Mouse (Mus musculus): ENCODE measurements at regions not wholly inside any gene's neighbourhood (a gene's known extent, or its start where the extent isn't known, plus 50 kb on each side); places are given as distances from the start of the nearest gene placed in this dataset.

- H3K27ac ChIP-seq = no peak overlapping the region
- no peak overlapping the region for H3K4me3 ChIP-seq
- DNase-seq (ENCODE audit: low spot score in 2 of 2) = peak; percentile 19 to 34
- TF ChIP-seq CTCF (conservative IDR thresholded peaks at IDR 0.05) = peak; percentile 20; the same call in 1 of the 2 replicates
Observed at GRCm38 (mm10) chr10:45009676-45010075, 57.3 kb upstream of the Prep start.

DNA sequence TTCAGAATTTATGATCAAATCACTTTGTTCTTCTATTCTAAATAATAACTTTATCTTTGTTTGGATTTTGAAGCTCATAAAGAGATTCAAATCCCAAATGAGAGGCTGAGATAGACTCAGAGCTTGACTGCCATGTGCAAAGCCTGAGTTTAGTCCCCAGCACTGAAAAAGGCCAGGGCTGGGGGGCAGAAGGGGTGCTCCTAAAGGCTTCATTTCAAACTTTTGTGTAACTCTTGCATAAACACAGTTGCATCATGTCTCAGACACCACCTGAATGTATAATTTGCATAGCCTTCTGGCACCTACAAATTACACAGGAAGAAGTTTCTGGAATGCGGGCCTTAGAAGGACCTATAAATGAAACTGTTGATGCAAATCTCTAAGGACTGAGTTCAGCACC lies 57.8 kb upstream of the Prep start:
- TF ChIP-seq CTCF (conservative IDR thresholded peaks at IDR 0.05) = no peak
- no peak overlapping the region for H3K27ac ChIP-seq
- no peak overlapping the region for H3K4me3 ChIP-seq
- DNase-seq (ENCODE audit: low spot score in 2 of 2) = no peak

DNA sequence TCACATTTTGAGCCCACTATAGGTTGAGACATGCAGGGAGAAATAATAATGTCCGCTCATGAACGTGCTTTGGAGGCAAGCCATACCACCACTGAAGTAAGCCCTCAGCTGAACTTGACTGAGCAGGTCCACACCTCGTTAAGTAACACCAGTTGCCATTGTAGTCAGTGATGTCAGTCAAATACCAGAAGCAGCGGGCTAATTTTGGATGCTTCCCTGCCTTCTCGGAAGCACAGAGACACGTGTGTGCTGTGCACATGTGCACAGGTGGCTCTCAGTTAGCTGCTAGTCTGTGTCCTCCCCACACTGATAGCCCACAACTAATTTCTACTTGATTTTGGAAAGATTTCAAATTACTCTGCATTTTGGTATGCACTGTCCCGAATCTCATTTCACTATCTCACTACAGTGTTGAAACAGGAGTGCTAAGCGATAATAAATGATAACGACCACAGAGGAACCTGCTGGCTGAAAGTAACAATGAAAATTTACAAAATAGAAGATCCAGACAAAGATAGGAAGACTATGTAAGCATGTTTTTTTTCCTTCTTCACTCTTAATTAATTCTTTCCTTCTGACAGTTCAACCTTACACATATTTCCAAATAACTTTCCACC lies 62.9 kb upstream of the Prep start:
- no peak for DNase-seq (ENCODE audit: low spot score in 2 of 2)
- Histone ChIP-seq H3K27ac (no peak overlapping the region), H3K4me3 (no peak overlapping the region)
- no peak for TF ChIP-seq CTCF (conservative IDR thresholded peaks at IDR 0.05)

- no peak for TF ChIP-seq CTCF (conservative IDR thresholded peaks at IDR 0.05)
- no peak for DNase-seq (ENCODE audit: low spot score in 2 of 2)
- no peak overlapping the region for H3K27ac ChIP-seq
- no peak overlapping the region for H3K4me3 ChIP-seq
Observed at GRCm38 (mm10) chr10:45003344-45003681, 63.7 kb upstream of the Prep start.

DNA sequence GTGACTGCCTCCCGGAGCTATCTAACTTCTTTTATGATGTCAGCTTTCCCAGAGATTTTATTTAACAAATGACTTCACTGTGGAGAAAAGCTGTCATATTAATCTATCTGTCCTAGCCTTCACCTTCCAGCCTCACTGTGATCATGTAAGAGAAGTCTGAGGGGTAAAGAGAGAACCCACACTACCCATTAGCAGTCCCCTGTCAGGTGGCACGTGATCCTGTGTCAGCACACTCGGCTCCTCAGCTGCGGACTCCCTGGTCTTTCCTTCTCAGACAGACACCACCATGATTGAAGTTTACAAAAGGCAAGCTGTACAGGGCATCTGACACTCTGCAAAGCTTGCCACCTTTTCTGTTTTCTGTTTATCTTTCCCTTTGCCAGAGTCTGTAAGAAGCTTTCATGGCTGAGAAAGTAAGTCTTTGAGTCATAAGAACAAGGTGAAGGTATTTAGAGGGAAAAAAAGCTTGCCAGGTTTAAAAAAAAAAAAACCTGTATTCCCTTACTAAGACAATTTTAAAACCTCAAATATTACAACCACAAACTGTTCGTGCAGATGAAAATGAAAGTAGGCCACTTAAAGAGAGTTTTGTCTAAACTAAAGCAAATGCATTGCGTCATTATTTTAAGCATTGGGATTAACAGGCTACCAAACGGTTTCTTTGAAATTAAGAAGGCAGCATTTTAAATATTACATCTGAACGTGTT lies 64.2 kb upstream of the Prep start:
- no peak for TF ChIP-seq CTCF (conservative IDR thresholded peaks at IDR 0.05)
- Histone ChIP-seq H3K4me3 (no peak overlapping the region), H3K27ac (no peak overlapping the region)
- DNase-seq (ENCODE audit: low spot score in 2 of 2) = no peak

DNA sequence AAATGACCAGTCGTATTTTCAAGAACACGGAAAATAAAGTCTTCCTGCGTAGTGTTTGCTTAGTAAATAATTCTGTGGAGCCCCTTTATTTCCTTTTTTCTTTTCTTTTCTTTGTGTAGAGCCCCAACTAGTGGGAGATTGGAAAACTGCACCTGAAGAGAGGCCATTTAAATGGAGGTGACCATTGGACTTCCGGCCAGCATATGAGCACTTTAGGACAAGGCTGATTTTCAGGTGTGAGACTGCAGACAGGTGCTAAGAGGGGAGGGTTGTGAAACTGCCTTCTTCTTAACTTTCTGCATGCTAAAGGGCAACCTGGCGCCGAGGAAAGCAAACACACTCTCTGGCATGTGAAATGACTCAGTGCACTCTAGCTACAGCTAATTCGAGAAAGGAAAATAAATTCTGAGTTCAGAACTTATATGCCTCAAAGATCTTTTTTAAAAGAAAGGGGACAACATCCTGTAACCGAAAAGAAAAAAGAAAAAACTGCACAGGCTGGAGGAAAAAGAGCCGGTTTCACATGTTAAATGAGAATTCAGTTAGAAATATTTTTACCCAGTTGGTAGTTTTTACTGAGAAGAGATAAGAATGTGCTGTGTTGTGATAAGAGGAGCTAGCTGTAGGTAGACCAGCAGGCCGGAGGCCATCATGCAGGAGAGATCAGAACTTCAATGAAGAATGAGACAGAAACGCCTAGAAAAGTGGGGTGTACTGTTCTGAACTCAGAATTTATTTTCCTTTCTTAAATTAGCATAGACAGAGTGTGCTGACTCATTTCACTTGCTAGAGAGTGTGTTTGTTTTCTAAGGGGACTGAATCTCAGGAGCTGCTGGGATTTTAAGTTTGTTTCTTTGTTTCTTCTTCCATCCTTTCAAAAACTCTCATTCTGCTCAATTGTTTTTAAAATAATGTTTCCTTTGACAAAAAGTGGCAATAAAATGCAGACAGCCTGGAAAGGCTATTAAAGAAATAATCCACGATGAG lies 65.8 kb upstream of the Prep start:
- DNase-seq (ENCODE audit: low spot score in 2 of 2) = peak; percentile 35 to 64
- Histone ChIP-seq H3K27ac (peak overlapping the region; percentile 37), H3K4me3 (peak overlapping the region; percentile 41)
- peak; percentile 94 for TF ChIP-seq CTCF (conservative IDR thresholded peaks at IDR 0.05)

DNA sequence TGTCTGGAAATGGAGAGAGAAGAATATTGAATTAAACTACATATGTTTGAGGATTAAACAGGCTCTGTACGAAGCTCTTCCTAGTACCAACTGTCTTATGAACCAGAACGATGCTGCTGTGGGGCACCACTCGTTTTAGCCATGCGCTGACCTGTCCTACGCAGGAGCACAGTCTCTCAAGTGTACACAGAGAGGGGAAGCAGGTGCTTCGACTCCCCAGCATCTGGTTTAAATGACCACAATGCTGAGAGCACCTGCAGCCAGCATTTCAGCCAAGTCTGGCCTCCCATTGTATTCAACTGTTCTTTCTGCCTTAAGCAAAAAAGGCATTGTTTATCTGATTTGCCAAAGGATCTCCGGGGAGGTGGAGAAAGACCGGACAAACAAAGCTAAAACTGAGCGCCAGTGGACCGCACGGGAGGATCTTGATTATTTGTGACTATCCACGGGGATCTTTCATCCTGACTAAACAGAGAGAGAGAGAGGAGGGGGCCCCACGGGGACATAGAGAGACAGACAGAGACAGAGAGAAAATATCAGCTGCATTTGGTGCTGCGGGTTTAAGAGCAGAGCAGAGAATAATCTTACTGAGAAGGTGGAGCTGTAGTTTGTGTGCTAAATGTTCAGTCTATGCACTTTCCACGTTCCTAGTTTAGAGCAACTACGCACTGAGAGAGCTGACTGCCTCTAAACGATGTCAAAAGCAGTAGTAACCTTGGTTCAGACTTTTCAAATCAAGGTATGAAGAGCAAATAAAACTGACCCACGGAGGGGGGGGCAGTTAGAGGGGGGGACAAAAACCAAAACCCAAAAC lies 66.8 kb upstream of the Prep start:
- TF ChIP-seq CTCF (conservative IDR thresholded peaks at IDR 0.05) = no peak
- Histone ChIP-seq H3K4me3 (peak overlapping the region; percentile 41), H3K27ac (peak overlapping the region; percentile 37)
- DNase-seq (ENCODE audit: low spot score in 2 of 2) = no peak

DNA sequence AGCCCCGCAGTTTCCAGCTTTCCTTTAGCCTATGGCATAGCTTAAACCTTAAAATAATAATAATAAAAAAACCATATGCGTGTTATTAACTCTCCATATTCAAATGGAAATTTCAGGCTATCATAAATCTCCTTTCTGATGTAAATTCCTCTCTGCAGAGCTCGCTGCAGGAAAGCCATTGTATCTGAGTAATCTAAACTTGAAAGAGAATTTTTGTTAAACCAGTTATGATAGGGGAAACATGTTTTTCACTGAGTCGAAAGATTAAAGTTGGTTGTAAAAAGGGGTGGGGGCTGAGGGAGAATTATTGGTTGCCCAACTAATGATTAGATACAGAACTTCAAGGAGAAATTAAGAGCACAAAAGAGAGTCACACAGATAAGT lies 69.1 kb upstream of the Prep start:
- DNase-seq (ENCODE audit: low spot score in 2 of 2) = no peak
- no peak overlapping the region for H3K4me3 ChIP-seq
- TF ChIP-seq CTCF (conservative IDR thresholded peaks at IDR 0.05) = no peak
- H3K27ac ChIP-seq = no peak overlapping the region

DNA sequence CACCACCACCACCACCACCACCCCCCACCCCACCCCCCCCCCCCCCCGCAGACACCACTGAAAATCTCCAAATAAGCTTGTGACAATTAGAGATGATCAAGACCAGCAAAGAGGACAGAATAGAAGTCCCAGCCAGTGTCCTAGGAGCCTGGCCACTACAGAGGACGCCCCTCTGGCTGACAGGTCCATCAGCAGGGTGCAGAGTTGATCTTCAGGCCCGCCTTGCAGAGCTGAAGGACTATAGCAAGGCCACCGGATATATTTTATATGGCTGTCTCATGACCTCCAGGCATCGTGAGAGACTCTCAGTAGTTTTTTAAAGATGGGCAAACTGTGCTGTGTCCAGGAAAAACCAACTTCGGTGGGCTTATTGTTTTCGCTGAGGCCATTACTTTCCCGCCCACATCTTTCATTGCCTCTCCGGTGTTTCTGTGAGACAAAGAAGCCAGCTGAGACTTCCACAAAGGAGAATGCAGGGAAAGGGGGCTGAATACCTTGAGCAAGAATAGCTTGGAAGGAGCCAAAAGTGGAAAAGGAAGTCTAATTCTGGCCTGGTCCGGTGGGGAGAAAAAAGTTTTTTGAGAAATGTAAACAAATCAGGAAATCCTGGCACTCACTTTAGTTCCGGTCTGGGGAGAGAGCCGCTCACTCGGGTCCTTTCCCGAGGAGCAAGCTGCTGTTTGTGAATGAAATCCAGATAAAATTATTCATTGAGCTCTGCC lies 69.7 kb upstream of the Prep start:
- H3K27ac ChIP-seq = no peak overlapping the region
- no peak for DNase-seq (ENCODE audit: low spot score in 2 of 2)
- H3K4me3 ChIP-seq = no peak overlapping the region
- no peak for TF ChIP-seq CTCF (conservative IDR thresholded peaks at IDR 0.05)

- H3K4me3 ChIP-seq = no peak overlapping the region
- no peak overlapping the region for H3K27ac ChIP-seq
- DNase-seq (ENCODE audit: low spot score in 2 of 2) = no peak
- TF ChIP-seq CTCF (conservative IDR thresholded peaks at IDR 0.05) = no peak
Observed at GRCm38 (mm10) chr10:44995756-44996155, 71.2 kb upstream of the Prep start.

GRCm38 (mm10) chr10:44994385-44995281 lies 72.4 kb upstream of the Prep start:
- H3K4me3 ChIP-seq = no peak overlapping the region
- TF ChIP-seq CTCF (conservative IDR thresholded peaks at IDR 0.05) = no peak
- no peak overlapping the region for H3K27ac ChIP-seq
- no peak for DNase-seq (ENCODE audit: low spot score in 2 of 2)
